Mouse (Mus musculus): Measurements from ENCODE around the gene Myo6. TPM values are rescaled to one million over a fixed set of nuclear protein-coding genes. Genes with fewer than 3 reads are reported as not detected.

The Myo6 gene
- polyA plus RNA-seq (2011; ENCODE audit: insufficient read length, low read depth, missing spikeins) = 15.5 and 18.6 TPM in 2 replicates

DNA sequence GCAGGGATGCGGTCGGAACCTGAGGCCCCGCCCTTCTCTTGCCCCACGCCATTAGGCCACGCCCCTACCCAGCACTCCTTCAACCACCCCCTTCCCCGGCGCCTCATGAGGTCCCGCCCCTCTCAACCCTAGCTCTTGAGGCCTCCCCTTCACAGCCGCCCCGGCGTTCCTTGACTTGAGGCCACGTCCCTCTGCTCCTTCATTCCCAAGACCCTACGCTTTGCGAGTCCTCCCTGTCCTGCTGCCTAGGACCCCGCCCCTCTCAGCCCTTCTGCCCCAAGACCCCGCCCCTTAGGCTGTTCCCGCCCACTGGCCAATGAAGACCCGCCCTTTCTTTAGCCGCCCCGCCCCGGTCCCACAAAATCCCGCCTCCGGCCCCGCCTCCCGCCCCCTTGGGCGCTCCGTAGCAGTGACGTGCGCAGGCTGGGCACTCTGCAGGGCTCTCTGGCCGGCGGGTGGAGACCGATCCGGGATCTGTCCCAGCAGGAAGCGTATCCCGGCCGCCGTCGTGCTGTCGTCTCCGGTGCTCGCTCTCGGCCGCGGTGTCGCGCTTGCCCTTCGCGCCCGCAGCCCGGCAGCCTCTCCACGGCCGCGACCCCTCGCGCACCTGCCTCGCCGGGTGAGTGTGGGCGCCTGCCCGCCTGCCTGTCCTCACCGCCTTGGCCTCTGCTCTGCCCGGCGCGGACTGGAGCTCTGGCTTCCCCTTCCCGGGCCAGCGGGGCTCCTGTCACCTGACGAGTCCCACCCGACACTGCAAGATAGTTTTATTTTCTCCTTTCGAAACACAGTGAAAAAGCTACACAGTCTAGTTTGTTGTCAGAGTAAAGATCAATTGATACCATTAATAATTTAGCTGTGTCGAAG, at the start of gene Myo6:
Gene Myo6, plus strand, starts transcription at position 421 of the 864 bp plus-strand sequence.
- Histone ChIP-seq H3K4me1 (ENCODE audit: control insufficient read depth, insufficient read depth, low read length) (peaks cover 4% of the 10 kb centered on the region; the same call in 1 of the 2 replicates), H3K27ac (ENCODE audit: insufficient read depth, low read length) (peak within 1 kb of the TSS; percentile 20; the same call in 1 of the 2 replicates), H3K4me3 (ENCODE audit: insufficient read depth, low read length) (peak within 1 kb of the TSS; percentile 88)
- TF ChIP-seq CTCF (IDR thresholded peaks at IDR 0.05; ENCODE audit: borderline replicate concordance, insufficient read depth, low read length) = no peak
- TF ChIP-seq POLR2A (IDR thresholded peaks at IDR 0.05; ENCODE audit: low read depth, low read length) = peak; percentile 93

GRCm38 (mm10) chr9:80145992-80146587, 18.7 kb upstream of the Myo6 start:
- H3K4me1 ChIP-seq (ENCODE audit: control insufficient read depth, insufficient read depth, low read length) = no peaks in the 10 kb centered on the region
- TF ChIP-seq CTCF (IDR thresholded peaks at IDR 0.05; ENCODE audit: borderline replicate concordance, insufficient read depth, low read length) = no peak
- no peak for TF ChIP-seq POLR2A (IDR thresholded peaks at IDR 0.05; ENCODE audit: low read depth, low read length)
- no peak overlapping the region for H3K27ac ChIP-seq (ENCODE audit: insufficient read depth, low read length)
- no peak overlapping the region for H3K4me3 ChIP-seq (ENCODE audit: insufficient read depth, low read length)

- TF ChIP-seq POLR2A (IDR thresholded peaks at IDR 0.05; ENCODE audit: low read depth, low read length) (no peak), CTCF (IDR thresholded peaks at IDR 0.05; ENCODE audit: borderline replicate concordance, insufficient read depth, low read length) (no peak)
- Histone ChIP-seq H3K4me1 (ENCODE audit: control insufficient read depth, insufficient read depth, low read length) (no peaks in the 10 kb centered on the region), H3K4me3 (ENCODE audit: insufficient read depth, low read length) (no peak overlapping the region), H3K27ac (ENCODE audit: insufficient read depth, low read length) (no peak overlapping the region)
Observed at GRCm38 (mm10) chr9:80149594-80149993, 15.2 kb upstream of the Myo6 start.

GRCm38 (mm10) chr9:80155277-80155676, 9.6 kb upstream of the Myo6 start:
- no peaks in the 10 kb centered on the region for H3K4me1 ChIP-seq (ENCODE audit: control insufficient read depth, insufficient read depth, low read length)
- H3K4me3 ChIP-seq (ENCODE audit: insufficient read depth, low read length) = no peak overlapping the region
- TF ChIP-seq POLR2A (IDR thresholded peaks at IDR 0.05; ENCODE audit: low read depth, low read length) (no peak), CTCF (IDR thresholded peaks at IDR 0.05; ENCODE audit: borderline replicate concordance, insufficient read depth, low read length) (no peak)
- H3K27ac ChIP-seq (ENCODE audit: insufficient read depth, low read length) = no peak overlapping the region

GRCm38 (mm10) chr9:80156780-80157179, 8.1 kb upstream of the Myo6 start:
- no peak overlapping the region for H3K27ac ChIP-seq (ENCODE audit: insufficient read depth, low read length)
- TF ChIP-seq POLR2A (IDR thresholded peaks at IDR 0.05; ENCODE audit: low read depth, low read length) (no peak), CTCF (IDR thresholded peaks at IDR 0.05; ENCODE audit: borderline replicate concordance, insufficient read depth, low read length) (no peak)
- H3K4me1 ChIP-seq (ENCODE audit: control insufficient read depth, insufficient read depth, low read length) = no peaks in the 10 kb centered on the region
- H3K4me3 ChIP-seq (ENCODE audit: insufficient read depth, low read length) = no peak overlapping the region

DNA sequence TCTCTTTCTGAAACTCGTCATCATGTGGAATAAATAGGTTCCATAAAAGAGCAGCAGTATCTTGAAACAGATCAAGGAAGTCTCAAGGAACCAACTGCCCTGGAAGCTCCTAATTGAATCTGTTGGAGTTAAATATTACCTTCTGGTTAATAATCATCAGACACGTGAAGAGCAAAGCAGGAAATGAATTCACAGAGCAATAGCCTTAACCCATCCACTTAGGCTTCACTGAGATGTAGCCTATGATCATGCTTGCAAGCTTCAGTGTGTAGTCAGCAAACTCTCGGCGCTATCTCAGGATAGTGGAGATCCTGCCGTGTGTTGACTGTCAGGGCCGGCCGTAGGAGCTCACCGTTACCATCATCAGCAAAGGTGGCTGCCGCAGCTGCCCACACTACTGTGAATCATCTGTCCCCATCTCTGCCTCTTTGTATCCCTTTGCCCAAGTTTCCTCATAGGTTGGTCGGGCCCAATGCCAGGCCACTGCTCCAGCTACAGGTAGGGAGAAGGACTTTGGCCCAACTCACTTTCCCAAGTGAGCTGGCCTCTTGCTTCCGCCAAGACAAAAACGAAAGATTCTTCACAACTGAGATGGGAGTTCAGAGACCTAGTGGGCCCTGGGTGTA, 6.9 kb upstream of the Myo6 start:
- H3K27ac ChIP-seq (ENCODE audit: insufficient read depth, low read length) = no peak overlapping the region
- H3K4me3 ChIP-seq (ENCODE audit: insufficient read depth, low read length) = no peak overlapping the region
- TF ChIP-seq POLR2A (IDR thresholded peaks at IDR 0.05; ENCODE audit: low read depth, low read length) (no peak), CTCF (IDR thresholded peaks at IDR 0.05; ENCODE audit: borderline replicate concordance, insufficient read depth, low read length) (no peak)
- H3K4me1 ChIP-seq (ENCODE audit: control insufficient read depth, insufficient read depth, low read length) = no peaks in the 10 kb centered on the region

DNA sequence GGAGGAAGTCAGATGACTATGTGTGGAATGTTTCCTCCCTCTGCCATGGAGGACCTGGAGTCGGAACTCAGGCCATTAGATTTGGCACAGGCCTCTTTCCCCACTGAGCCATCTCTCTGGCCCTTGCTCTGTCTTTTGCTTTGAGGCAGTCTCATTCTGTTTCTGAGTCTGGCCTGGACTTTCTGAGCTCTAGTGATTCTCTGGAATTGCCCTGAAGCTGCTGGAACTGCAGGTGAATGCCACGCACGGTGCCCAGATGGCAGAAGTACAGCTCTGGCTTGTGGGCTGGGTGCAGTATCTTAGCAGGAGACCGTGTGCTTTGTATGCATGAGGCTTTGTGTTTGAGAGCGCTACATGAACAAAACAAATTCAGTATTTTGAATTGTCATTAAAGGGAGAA, 5.9 kb upstream of the Myo6 start:
- TF ChIP-seq CTCF (IDR thresholded peaks at IDR 0.05; ENCODE audit: borderline replicate concordance, insufficient read depth, low read length) (no peak), POLR2A (IDR thresholded peaks at IDR 0.05; ENCODE audit: low read depth, low read length) (no peak)
- H3K4me1 ChIP-seq (ENCODE audit: control insufficient read depth, insufficient read depth, low read length) = no peaks in the 10 kb centered on the region
- no peak overlapping the region for H3K27ac ChIP-seq (ENCODE audit: insufficient read depth, low read length)
- no peak overlapping the region for H3K4me3 ChIP-seq (ENCODE audit: insufficient read depth, low read length)

DNA sequence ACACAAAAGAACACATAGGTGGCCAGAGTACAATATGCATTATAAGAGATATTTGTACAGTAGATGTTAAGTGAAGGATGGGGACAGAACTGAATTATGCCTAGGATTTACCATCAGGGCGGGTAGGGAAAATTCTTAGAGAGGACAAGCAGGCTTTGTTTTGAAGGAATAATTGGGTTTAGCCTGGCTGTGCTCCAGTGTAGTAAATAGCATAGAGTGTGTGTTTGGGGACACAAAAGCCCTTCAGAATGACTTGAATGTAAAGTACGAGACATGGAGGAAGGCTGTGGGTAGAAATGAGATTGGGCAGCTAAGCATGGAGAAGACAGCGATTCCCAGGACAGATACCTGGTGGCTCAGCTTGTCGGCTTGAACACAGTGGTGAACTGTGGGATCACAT, 3.4 kb upstream of the Myo6 start:
- TF ChIP-seq POLR2A (IDR thresholded peaks at IDR 0.05; ENCODE audit: low read depth, low read length) = no peak
- no peak for TF ChIP-seq CTCF (IDR thresholded peaks at IDR 0.05; ENCODE audit: borderline replicate concordance, insufficient read depth, low read length)
- Histone ChIP-seq H3K4me1 (ENCODE audit: control insufficient read depth, insufficient read depth, low read length) (no peaks in the 10 kb centered on the region), H3K27ac (ENCODE audit: insufficient read depth, low read length) (no peak overlapping the region), H3K4me3 (ENCODE audit: insufficient read depth, low read length) (no peak overlapping the region)

- H3K4me3 ChIP-seq (ENCODE audit: insufficient read depth, low read length) = no peak overlapping the region
- no peak for TF ChIP-seq CTCF (IDR thresholded peaks at IDR 0.05; ENCODE audit: borderline replicate concordance, insufficient read depth, low read length)
- TF ChIP-seq POLR2A (IDR thresholded peaks at IDR 0.05; ENCODE audit: low read depth, low read length) = no peak
- H3K4me1 ChIP-seq (ENCODE audit: control insufficient read depth, insufficient read depth, low read length) = no peaks in the 10 kb centered on the region
- H3K27ac ChIP-seq (ENCODE audit: insufficient read depth, low read length) = no peak overlapping the region
Observed at GRCm38 (mm10) chr9:80163126-80163723, 1.6 kb upstream of the Myo6 start.

Data from embryonic fibroblast, embryonic 13.5 days (primary cell).